Mouse (Mus musculus): ENCODE data around the gene Cnot3. TPM values are rescaled to one million over a fixed set of nuclear protein-coding genes. Genes with fewer than 3 reads are reported as not detected.
A peak's percentile ranks its signal among the peaks of the same experiment; 100 is the strongest.
"Not testable (repeated sequence)": the region's sequence is repeated elsewhere in the genome, so short reads cannot be mapped to it uniquely, and the experiment has no call there.

Cnot3 gene
- polyA plus RNA-seq, 1 experiment from 2014 or later = 19.7 TPM

DNA sequence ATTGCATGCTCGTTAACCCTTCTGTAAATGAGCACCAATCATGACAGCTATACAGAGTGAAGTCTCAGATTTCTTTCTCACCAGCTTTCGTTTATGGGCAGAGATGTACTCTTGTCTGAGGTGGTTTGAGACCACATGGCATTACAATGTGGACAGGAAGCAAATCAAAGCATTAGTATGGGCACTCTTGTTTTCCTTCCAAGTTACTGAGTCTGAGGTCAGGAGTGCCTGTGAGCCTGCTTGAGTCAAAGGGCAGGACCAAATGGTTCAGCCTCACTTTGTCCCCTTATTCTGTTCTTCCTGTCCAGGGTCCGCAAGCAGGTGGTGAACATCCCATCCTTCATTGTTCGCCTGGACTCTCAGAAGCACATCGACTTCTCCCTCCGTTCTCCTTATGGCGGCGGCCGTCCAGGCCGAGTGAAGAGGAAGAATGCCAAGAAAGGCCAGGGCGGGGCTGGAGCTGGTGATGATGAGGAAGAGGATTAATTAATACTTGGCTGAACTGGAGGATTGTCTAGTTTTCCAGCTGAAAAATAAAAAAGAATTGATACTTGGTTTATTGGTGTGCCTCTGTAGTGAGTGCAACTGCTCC lies 61.4 kb downstream of the Cnot3 start:
- H3K4me2 ChIP-seq (replicated peaks; ENCODE audit: low read depth) = peak overlapping the region; percentile 73; the same call in 1 of the 2 replicates
- H3K4me1 ChIP-seq (replicated peaks; ENCODE audit: control insufficient read depth, insufficient read depth) = peaks cover 4% of the 10 kb centered on the region; the same call in 1 of the 2 replicates
- no peaks in the 10 kb centered on the region for H3K9me3 ChIP-seq (ENCODE audit: control insufficient read depth, low read length)
- no peak overlapping the region for H3K4me3 ChIP-seq (ENCODE audit: low read depth, low read length)
- no peak for DNase-seq (ENCODE audit: low spot score)
- H3K36me3 ChIP-seq (ENCODE audit: control insufficient read depth, insufficient read depth, low read length) = peaks cover 8% of the 10 kb centered on the region
- no peaks in the 10 kb centered on the region for H3K27me3 ChIP-seq (ENCODE audit: control insufficient read depth, insufficient read depth, low read length)
- H3K27ac ChIP-seq (replicated peaks) = peak overlapping the region; percentile 19
- peak overlapping the region; percentile 82; the same call in 1 of the 2 replicates for H3K9ac ChIP-seq (ENCODE audit: low read length)
- no peak; the same call in 1 of the 2 replicates for ATAC-seq (ENCODE audit: low FRiP score, low TSS enrichment)
- no peak for TF ChIP-seq CTCF (IDR thresholded peaks at IDR 0.05; ENCODE audit: low read depth)
- TF ChIP-seq EP300 (optimal IDR thresholded peaks at IDR 0.05) = no peak
- WGBS = 33% methylated on average over 11 of the region's 11 CpGs

DNA sequence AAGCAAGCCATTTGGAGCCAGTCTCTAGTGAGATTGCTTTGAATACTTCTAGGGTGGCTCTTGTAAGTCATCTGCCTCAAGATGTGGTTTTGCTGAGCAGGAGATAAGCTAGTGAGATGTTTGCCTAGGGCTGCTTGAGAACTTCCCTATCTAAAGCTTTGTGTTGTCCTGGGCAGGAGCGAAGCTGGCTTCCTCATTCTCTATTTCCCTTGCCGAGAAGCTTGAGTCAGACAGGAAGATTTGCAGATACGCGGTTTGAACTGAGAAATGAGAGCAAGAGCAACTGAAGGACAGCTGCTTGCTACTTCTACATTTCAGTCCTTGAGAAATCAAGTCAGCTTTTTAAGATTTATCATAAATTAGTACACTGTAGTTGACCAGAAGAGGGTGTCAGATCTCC lies 62.0 kb downstream of the Cnot3 start:
- Histone ChIP-seq H3K9me3 (ENCODE audit: control insufficient read depth, low read length) (no peaks in the 10 kb centered on the region), H3K4me3 (ENCODE audit: low read depth, low read length) (no peak overlapping the region), H3K4me2 (replicated peaks; ENCODE audit: low read depth) (no peak overlapping the region), H3K27me3 (ENCODE audit: control insufficient read depth, insufficient read depth, low read length) (no peaks in the 10 kb centered on the region), H3K27ac (replicated peaks) (no peak overlapping the region), H3K4me1 (replicated peaks; ENCODE audit: control insufficient read depth, insufficient read depth) (peaks cover 4% of the 10 kb centered on the region; the same call in 1 of the 2 replicates), H3K36me3 (ENCODE audit: control insufficient read depth, insufficient read depth, low read length) (peaks cover 8% of the 10 kb centered on the region), H3K9ac (ENCODE audit: low read length) (peak overlapping the region; percentile 41; the same call in 1 of the 2 replicates)
- ATAC-seq (ENCODE audit: low FRiP score, low TSS enrichment) = peak; percentile 57
- TF ChIP-seq EP300 (optimal IDR thresholded peaks at IDR 0.05) (no peak), CTCF (IDR thresholded peaks at IDR 0.05; ENCODE audit: low read depth) (no peak)
- WGBS = 54% methylated on average over 4 of the region's 4 CpGs
- peak; percentile 36 for DNase-seq (ENCODE audit: low spot score)

DNA sequence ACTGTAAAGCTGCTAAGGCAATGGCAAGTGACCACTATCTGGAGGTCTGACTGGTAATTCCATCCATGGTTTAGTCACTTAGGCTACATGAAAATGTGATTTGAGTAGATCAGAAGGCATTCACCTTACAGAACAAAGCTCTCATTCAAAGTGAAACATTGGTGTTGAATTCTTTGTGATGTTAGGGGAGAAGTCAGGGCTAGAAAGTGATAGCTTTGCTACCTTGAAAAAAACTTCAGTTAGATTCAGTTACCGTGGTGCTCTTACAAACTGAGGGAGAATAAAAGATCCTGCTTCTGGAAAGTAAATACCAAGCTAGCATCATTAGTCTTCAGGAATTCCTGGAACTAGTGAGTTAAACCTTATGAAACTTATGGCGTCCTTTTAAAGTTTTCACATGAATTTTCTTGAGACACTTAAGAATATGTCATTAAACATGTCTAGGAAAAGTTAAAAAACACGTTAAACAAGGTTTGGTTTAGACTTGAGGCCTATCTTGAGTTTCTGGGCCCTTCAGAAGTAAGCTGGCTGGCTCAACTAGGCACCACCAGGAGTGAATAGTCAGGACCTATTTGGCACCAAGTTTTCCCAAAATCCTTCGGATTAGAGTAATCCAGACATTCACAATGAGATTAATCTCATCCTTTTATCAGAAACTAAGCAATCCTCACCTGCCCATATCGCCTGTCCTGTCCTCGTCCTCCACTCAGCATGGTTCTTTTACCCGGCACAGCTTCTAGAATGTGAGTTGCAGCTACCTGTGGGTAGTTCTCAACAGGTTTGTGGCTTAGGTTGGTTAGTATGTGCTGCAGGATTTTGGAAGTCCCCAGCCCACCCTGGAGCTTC lies 62.7 kb downstream of the Cnot3 start:
- ATAC-seq (ENCODE audit: low FRiP score, low TSS enrichment) (no peak), DNase-seq (ENCODE audit: low spot score) (no peak)
- Histone ChIP-seq H3K4me1 (replicated peaks; ENCODE audit: control insufficient read depth, insufficient read depth) (peaks cover 4% of the 10 kb centered on the region; the same call in 1 of the 2 replicates), H3K36me3 (ENCODE audit: control insufficient read depth, insufficient read depth, low read length) (peaks cover 8% of the 10 kb centered on the region), H3K9ac (ENCODE audit: low read length) (no peak overlapping the region), H3K27ac (replicated peaks) (no peak overlapping the region), H3K27me3 (ENCODE audit: control insufficient read depth, insufficient read depth, low read length) (no peaks in the 10 kb centered on the region), H3K9me3 (ENCODE audit: control insufficient read depth, low read length) (no peaks in the 10 kb centered on the region), H3K4me2 (replicated peaks; ENCODE audit: low read depth) (no peak overlapping the region), H3K4me3 (ENCODE audit: low read depth, low read length) (no peak overlapping the region)
- WGBS = 40% methylated on average over 7 of the region's 7 CpGs
- TF ChIP-seq EP300 (optimal IDR thresholded peaks at IDR 0.05) (no peak), CTCF (IDR thresholded peaks at IDR 0.05; ENCODE audit: low read depth) (no peak)

DNA sequence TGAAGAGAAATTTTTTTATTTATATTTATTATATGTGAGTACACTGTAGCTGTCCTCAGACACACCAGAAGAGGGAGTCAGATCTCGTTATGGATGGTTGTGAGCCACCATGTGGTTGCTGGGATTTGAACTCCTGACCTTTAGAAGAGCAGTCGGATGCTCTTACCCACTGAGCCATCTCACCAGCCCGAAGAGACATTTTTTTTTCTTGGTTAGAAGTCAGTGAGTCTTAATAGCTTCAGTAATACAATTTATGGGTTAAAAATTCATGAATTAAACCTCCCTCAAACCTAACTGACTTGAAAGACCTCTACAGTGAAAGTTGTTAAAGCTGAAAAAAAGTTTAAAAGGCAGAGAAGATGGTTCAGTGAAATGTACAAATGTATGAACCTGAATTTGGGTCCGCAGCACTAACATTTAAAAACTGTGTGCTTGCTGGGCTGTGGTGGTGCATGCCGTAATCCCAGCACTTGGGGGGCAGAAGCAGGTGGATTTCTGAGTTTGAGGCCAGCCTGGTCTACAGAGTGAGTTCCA lies 63.4 kb downstream of the Cnot3 start:
- 36% methylated on average over 5 of the region's 5 CpGs for WGBS
- not testable (repeated sequence) for ATAC-seq (ENCODE audit: low FRiP score, low TSS enrichment); H3K9ac ChIP-seq (ENCODE audit: low read length); H3K36me3 ChIP-seq (ENCODE audit: control insufficient read depth, insufficient read depth, low read length); H3K27me3 ChIP-seq (ENCODE audit: control insufficient read depth, insufficient read depth, low read length); DNase-seq (ENCODE audit: low spot score); H3K9me3 ChIP-seq (ENCODE audit: control insufficient read depth, low read length); H3K4me3 ChIP-seq (ENCODE audit: low read depth, low read length); H3K4me1 ChIP-seq (replicated peaks; ENCODE audit: control insufficient read depth, insufficient read depth); H3K27ac ChIP-seq (replicated peaks); H3K4me2 ChIP-seq (replicated peaks; ENCODE audit: low read depth)

DNA sequence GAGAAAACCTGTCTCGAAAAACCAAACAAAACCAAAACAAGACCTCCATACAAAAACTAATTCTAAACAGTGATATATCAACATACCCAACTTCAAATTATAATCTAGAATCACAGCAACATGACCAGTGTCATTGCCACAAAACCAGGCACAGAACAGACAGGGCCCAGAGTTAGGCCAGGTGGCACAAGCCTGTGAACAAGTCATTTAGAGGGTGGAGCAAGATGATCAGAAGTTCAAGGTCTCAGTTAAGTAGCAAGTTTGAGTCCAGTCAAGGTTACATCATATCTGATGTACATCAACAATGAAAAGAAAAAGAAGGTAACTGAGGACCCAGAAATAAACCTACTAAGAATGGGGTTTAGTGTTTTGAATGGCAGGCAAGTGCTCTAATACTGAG lies 63.9 kb downstream of the Cnot3 start:
- no peak overlapping the region for H3K9ac ChIP-seq (ENCODE audit: low read length)
- H3K27ac ChIP-seq (replicated peaks) = no peak overlapping the region
- H3K4me3 ChIP-seq (ENCODE audit: low read depth, low read length) = no peak overlapping the region
- no peaks in the 10 kb centered on the region for H3K27me3 ChIP-seq (ENCODE audit: control insufficient read depth, insufficient read depth, low read length)
- no peak for TF ChIP-seq CTCF (IDR thresholded peaks at IDR 0.05; ENCODE audit: low read depth)
- no peak for TF ChIP-seq EP300 (optimal IDR thresholded peaks at IDR 0.05)
- 61% methylated on average over 1 of the region's 1 CpGs for WGBS
- H3K4me1 ChIP-seq (replicated peaks; ENCODE audit: control insufficient read depth, insufficient read depth) = peaks cover 4% of the 10 kb centered on the region; the same call in 1 of the 2 replicates
- peaks cover 8% of the 10 kb centered on the region for H3K36me3 ChIP-seq (ENCODE audit: control insufficient read depth, insufficient read depth, low read length)
- H3K4me2 ChIP-seq (replicated peaks; ENCODE audit: low read depth) = no peak overlapping the region
- no peaks in the 10 kb centered on the region for H3K9me3 ChIP-seq (ENCODE audit: control insufficient read depth, low read length)
- ATAC-seq (ENCODE audit: low FRiP score, low TSS enrichment) (no peak), DNase-seq (ENCODE audit: low spot score) (no peak)

Small RNA genes lying within 50 kb of the gene (microRNA-seq; reads per million reads assigned to microRNA genes)
- gene Mir3572 = 2.6 reads per million

Other genes with a start within 250 kb of the Cnot3 start
- gene Cacng6, start 221.1 kb upstream of the Cnot3 start, polyA plus RNA-seq (2015; fragmentation: Nextera tagmentation; extraction: Ambion mirVana) = 0.22 and 0.39 TPM in 2 replicates
- 0.06 TPM in 1 of 2 replicates, not detected in the other for gene Tarm1, start 142.6 kb upstream of the Cnot3 start, polyA plus RNA-seq (2015; fragmentation: Nextera tagmentation; extraction: Ambion mirVana)
- 0.06 and 0.17 TPM in 2 replicates for gene Oscar, start 29.1 kb upstream of the Cnot3 start, polyA plus RNA-seq (2015; fragmentation: Nextera tagmentation; extraction: Ambion mirVana)
- 491 and 535 TPM in 2 replicates for gene Ndufa3, start 27.9 kb upstream of the Cnot3 start, polyA plus RNA-seq (2015; fragmentation: Nextera tagmentation; extraction: Ambion mirVana)
- gene Tfpt, start 15.3 kb upstream of the Cnot3 start, polyA plus RNA-seq (2015; fragmentation: Nextera tagmentation; extraction: Ambion mirVana) = 14.6 and 17.7 TPM in 2 replicates
- gene Prpf31, start 15.3 kb upstream of the Cnot3 start, polyA plus RNA-seq (2015; fragmentation: Nextera tagmentation; extraction: Ambion mirVana) = 40.3 and 43.6 TPM in 2 replicates
- gene Leng1, start 20.6 kb downstream of the Cnot3 start, polyA plus RNA-seq (2015; fragmentation: Nextera tagmentation; extraction: Ambion mirVana) = 10.6 and 11.7 TPM in 2 replicates
- gene Tmc4, start 32.3 kb downstream of the Cnot3 start, polyA plus RNA-seq (2015; fragmentation: Nextera tagmentation; extraction: Ambion mirVana) = 70.1 and 77.4 TPM in 2 replicates
- gene Tsen34, start 47.6 kb downstream of the Cnot3 start, polyA plus RNA-seq (2015; fragmentation: Nextera tagmentation; extraction: Ambion mirVana) = 143 TPM in 2 replicates
- gene Mboat7, start 48.3 kb downstream of the Cnot3 start, polyA plus RNA-seq (2015; fragmentation: Nextera tagmentation; extraction: Ambion mirVana) = 27.1 and 28.3 TPM in 2 replicates
- 1,098 and 1,141 TPM in 2 replicates for gene Rps9, start 58.7 kb downstream of the Cnot3 start, polyA plus RNA-seq (2015; fragmentation: Nextera tagmentation; extraction: Ambion mirVana)
- 0.82 and 1.0 TPM in 2 replicates for gene Pirb, start 75.1 kb downstream of the Cnot3 start, polyA plus RNA-seq (2015; fragmentation: Nextera tagmentation; extraction: Ambion mirVana)
- 0.05 TPM in 1 of 2 replicates, not detected in the other for gene Gm15448, start 180.4 kb downstream of the Cnot3 start, polyA plus RNA-seq (2015; fragmentation: Nextera tagmentation; extraction: Ambion mirVana)
- gene Pira2, start 199.8 kb downstream of the Cnot3 start, polyA plus RNA-seq (2015; fragmentation: Nextera tagmentation; extraction: Ambion mirVana) = 0.05 and 0.15 TPM in 2 replicates